Mouse (Mus musculus): ENCODE data around the gene Nexn.

- TF ChIP-seq CHD2 (IDR thresholded peaks at IDR 0.05; ENCODE audit: low read depth, low read length) (no peak), ZNF384 (IDR thresholded peaks at IDR 0.05; ENCODE audit: low read depth, low read length) (no peak), MAFK (IDR thresholded peaks at IDR 0.05; ENCODE audit: insufficient read depth, low read depth, low read length) (no peak)
These were observed 1.9 kb upstream of the Nexn start for GRCm38 (mm10) chr3:152268099-152268498.

All from ES-E14 (cell line).